Mouse (Mus musculus) granulocyte monocyte progenitor cell, adult 5-6 weeks (primary cell): ENCODE results near the gene Efcab6. TPM values are rescaled to one million over a fixed set of nuclear protein-coding genes. Genes with fewer than 3 reads are reported as not detected.
A peak's percentile ranks its signal among the peaks of the same experiment; 100 is the strongest.

ENCODE experiments used
- ATAC-seq: replicated peaks from 2 replicates; pipeline ENCODE4 v1.8.0; 2016; ENCODE audit warnings: mild to moderate bottlenecking, moderate TSS enrichment, inconsistent platforms; ENCODE audit not compliant: poor library complexity, severe bottlenecking
- total RNA-seq, 2 experiments: library from RNA; stranded (forward) in 1 of 2; stranded (reverse) in 1 of 2; fragments of 200-712, 200-1000 nt in 1 of 2; fragments of >200 nt in 1 of 2; fragmentation: Nextera tagmentation in 1 of 2; gene quantifications; 2 replicates each; pipeline ENCODE4 v1.2.3; 2014 to 2017

Efcab6 gene
- total RNA-seq, 2 experiments from 2014 or later: not detected

GRCm38 (mm10) chr15:84069455-84070050 is 4.4 kb upstream of the Efcab6 start:
- no peak for ATAC-seq

- no peak for ATAC-seq
Measured at GRCm38 (mm10) chr15:84065701-84066100, 522 bp upstream of the Efcab6 start.

DNA sequence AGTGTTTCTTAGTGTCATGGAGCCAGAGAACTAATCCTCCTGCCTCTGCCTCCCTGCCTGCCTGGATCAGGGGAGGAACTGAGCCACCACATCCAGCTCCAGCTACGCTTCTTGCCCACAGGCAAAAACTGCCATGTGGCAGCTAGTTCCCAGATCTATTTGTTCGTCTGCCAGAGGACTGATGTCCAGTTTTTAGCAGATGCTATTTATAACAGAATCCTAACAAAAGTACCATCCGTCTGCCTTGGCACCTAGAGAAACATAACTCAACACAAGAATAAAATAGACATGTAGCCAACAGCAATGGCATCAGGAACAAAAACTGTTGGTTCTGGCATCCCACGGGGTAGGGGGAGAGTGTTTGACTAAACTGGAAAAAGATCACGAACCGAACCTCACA is 6.3 kb downstream of the Efcab6 start:
- no peak for ATAC-seq

DNA sequence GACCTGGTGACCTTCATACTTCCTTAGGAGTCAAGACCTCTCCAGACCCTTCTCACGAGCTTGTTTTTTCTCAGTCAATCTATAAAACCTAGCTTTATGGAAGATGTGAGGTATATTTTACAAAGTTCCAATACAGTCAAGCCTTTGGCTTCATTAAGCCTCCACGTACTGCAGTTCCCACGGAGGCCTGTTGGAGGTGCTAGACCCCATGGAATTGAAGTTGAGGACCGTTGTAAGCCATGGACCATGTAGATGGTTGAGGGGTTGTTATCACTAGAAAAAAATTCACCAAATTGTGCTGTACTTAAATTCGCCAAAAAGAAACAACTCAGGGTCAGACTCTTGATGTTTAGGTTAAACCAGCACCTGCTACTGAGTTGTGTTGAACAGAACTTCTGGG is 9.1 kb downstream of the Efcab6 start:
- ATAC-seq: no peak

- ATAC-seq: 0 out of 2 replicates have a peak, but pooled peaks have one; percentile 52
Measured at GRCm38 (mm10) chr15:84053859-84054258, 11.3 kb downstream of the Efcab6 start.

- ATAC-seq: no peak
Measured at GRCm38 (mm10) chr15:84053240-84053639, 11.9 kb downstream of the Efcab6 start.

- no peak for ATAC-seq
Measured at GRCm38 (mm10) chr15:84052390-84052789, 12.8 kb downstream of the Efcab6 start.

GRCm38 (mm10) chr15:84049570-84049969 is 15.6 kb downstream of the Efcab6 start:
- no peak for ATAC-seq

GRCm38 (mm10) chr15:84045562-84045961 is 19.6 kb downstream of the Efcab6 start:
- no peak for ATAC-seq

GRCm38 (mm10) chr15:84037067-84037466 is 28.1 kb downstream of the Efcab6 start:
- ATAC-seq: no peak

GRCm38 (mm10) chr15:84025651-84026050 is 39.5 kb downstream of the Efcab6 start:
- no peak for ATAC-seq

DNA sequence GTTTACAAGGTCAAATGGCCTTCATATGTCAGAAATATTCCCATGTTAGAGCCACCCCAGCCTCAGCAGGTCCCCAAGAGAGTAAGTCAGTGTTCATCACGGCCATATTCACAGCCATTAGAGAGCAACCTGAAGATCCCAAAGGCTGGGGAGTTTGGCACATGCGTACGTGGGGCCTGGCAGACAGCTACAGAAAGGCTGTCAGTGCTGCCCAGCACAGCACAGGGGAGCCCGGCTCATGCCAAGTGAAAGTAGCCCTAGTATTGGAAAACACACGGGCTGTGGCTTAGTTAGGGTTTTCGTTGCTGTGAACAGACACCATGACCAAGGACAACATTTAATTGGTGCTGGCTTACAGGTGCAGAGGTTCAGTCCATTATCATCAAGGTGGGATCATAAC is 40.3 kb downstream of the Efcab6 start:
- no peak for ATAC-seq

- ATAC-seq: no peak
Measured at GRCm38 (mm10) chr15:84009366-84010083, 55.7 kb downstream of the Efcab6 start.

DNA sequence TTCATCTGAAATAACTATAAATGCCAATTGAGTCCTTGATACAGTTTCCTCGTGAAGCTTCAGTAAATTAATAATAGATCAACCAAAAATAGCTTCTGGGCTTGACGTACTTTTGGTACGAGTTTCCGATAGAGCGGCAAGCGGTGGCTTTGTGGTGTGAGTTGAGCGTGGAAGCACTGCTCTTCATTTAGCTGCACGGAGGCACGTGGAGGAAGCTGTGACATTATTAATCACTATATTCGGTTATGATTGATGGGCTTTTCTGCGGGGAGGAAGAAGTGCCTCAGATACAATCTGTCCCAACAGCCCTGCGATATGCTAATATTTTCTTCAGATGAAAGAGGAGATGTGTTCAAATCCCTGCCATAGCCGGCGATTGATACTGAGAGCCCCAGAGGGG is 60.9 kb downstream of the Efcab6 start:
- no peak for ATAC-seq

DNA sequence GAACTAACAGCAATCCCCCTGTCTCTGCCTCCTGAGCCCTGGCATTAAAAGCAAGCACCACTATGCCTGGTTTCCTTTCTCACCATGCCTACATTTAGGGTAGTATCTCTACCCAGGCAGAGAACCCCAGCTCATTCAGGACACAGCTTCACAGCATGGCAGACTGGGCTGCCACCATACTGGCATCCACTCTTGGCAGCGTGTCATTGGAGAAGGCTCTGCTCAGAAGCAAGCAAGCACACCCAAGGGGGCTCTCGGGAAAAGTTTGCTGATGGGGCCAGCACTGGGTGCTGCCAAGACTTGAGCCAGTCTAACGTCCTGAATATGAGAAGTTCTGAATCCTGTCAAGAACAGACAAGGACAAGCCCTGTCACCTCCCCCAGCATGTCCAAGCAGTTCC is 66.1 kb downstream of the Efcab6 start:
- ATAC-seq: no peak

DNA sequence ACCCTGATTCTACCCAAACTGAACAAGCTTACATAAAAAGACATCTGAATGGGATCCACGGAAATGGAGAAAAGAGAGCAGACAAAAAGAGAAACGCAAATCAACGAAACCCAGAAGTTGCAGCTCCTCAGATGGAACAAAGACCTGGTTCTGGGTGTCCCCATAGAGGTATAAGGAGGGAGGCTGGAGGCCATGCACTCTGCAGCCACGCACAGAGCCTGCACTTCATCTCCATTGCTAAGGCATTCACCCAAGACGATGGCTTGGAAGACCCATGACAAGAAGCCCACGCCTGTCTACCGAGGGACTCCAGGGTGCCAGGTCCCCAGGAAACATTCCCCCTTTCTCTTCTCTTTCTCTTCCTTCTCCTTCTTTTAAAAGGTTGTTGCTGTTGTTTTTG is 66.6 kb downstream of the Efcab6 start:
- ATAC-seq: no peak

- ATAC-seq: no peak
Measured at GRCm38 (mm10) chr15:83998115-83998514, 67.1 kb downstream of the Efcab6 start.

GRCm38 (mm10) chr15:83997550-83997949 is 67.6 kb downstream of the Efcab6 start:
- no peak for ATAC-seq

GRCm38 (mm10) chr15:83996864-83997263 is 68.3 kb downstream of the Efcab6 start:
- no peak for ATAC-seq

DNA sequence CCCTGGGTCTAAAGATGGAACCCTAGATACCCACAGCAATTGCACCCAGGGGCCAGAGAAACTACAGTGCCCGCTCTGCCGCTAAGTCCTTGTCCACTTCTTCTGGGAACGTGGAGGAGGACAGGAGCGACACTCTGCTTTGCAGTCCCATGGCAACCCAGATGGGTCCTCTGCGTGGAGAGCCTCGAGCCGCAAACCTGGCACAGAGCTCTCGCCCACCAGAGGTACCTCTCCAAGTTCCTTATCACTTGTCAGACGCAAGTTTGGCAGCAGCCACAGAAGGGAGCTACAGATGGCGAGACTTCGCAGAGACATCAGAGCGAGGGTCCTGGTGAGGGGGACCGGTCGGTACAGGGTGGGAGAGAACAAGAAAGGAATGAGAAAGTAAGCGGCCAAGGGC is 73.0 kb downstream of the Efcab6 start:
- ATAC-seq: no peak

- no peak for ATAC-seq
Measured at GRCm38 (mm10) chr15:83991461-83991860, 73.7 kb downstream of the Efcab6 start.

- no peak for ATAC-seq
Measured at GRCm38 (mm10) chr15:83989241-83989640, 75.9 kb downstream of the Efcab6 start.
